Mouse (Mus musculus) heart, postnatal 0 days (tissue): ENCODE results near the gene Gm9508.

Experiments
- CTCF ChIP-seq: IDR thresholded peaks from 2 replicates; pipeline ENCODE4 v1.5.1; 2016; ENCODE audit warnings: antibody characterized with exemption, control low read depth, low read depth
- EP300 ChIP-seq: IDR thresholded peaks from 2 replicates; pipeline ENCODE4 v1.6.1; 2016; ENCODE audit warnings: antibody characterized with exemption, low read depth

GRCm38 (mm10) chr10:77685895-77686664 lies 11.0 kb downstream of the Gm9508 start, which contains the start of gene Tspear:
- TF ChIP-seq CTCF (no peak), EP300 (no peak)
